Mouse (Mus musculus): ENCODE results near the gene Tekt5. TPM values are rescaled to one million over a fixed set of nuclear protein-coding genes. Genes with fewer than 3 reads are reported as not detected.

Tekt5 gene
- not detected for polyA plus RNA-seq (2017; shearing (Covaris generic))

DNA sequence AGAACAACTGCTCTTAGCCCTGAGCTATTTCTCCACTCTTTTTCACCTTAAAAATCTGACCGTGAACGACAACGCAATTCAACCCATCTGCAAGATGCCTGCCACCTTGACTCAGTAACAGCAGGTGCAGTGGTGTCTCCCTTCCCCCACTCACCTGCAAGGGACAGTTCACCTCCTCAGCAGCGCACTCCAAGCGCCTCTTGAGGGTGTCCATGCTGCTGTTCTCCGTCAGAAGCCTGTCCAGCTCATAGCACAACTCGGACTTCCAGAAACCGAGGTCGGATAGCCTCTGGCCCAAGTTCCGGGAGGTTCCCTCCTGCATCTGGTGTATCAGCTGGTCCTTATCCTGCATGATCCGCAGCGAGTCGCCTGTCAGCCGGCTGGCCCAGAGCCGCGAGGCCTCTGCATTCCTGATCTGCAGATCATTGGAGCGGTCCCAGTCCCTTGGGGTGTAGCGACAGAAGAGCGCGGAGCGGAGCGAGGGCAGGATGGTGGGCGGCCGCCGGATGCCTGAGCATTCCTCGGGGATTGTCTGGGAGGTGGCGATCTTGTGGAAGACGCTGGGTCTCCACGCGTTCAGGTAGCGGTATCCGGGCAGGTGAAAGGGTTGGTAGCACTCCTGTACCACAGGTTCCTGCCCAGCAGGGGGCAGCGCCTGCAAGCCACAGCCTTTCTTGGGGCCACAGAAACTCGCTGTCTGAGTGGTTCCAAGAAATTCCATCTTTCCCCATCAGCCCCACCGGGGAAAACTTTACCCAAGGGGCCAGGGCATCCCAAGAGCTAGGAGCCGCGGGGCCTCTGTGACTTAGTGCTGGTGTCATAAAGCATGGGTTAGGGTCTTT, at the start of gene Tekt5:
Tekt5 (minus strand) TSS at position 792 of the 842 bp plus-strand sequence.

GRCm38 (mm10) chr16:10411764-10412746, 16.8 kb upstream of the Tekt5 start, which contains the start of gene Nubp1:
Gene Nubp1 (plus strand): TSS chr16:10411948.

DNA sequence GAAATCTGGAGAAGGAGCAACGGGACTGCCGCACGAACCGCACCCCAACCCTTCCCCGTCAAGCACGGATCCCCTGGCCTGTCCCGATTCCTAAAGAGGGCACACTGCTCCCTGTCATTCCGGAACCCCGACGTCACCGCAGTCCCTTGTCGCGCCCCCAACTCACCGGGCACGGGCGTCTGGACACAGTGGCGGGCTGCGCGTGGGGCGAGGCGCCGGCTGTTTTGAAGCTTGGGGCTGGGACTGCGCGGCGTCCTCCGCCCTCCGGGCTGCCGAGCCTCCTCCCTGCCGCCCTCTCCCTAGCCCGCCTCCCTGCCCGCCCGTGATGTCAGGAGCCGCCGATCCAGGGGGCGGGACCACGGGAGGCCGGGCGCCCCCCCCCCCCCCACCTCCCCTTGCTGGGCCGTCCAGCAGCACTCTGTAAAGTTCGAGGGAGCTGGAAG, 81.6 kb downstream of the Tekt5 start, which contains the start of gene Emp2:
Emp2 (minus strand) TSS at position 323 of the 443 bp plus-strand sequence.

Other genes starting within 250 kb of the Tekt5 start
- gene Rpl39l, start 225.3 kb downstream of the Tekt5 start, polyA plus RNA-seq (2017; shearing (Covaris generic)): 1.2 TPM
- not detected for gene Atf7ip2, start 202.8 kb downstream of the Tekt5 start, polyA plus RNA-seq (2017; shearing (Covaris generic))
- gene Emp2, start 81.5 kb downstream of the Tekt5 start, polyA plus RNA-seq (2017; shearing (Covaris generic)): 0.07 TPM
- 37.9 TPM for gene Nubp1, start 16.5 kb upstream of the Tekt5 start, polyA plus RNA-seq (2017; shearing (Covaris generic))
- 1.3 TPM for gene Tvp23a, start 51.9 kb upstream of the Tekt5 start, polyA plus RNA-seq (2017; shearing (Covaris generic))
- gene Ciita, start 84.6 kb upstream of the Tekt5 start, polyA plus RNA-seq (2017; shearing (Covaris generic)): 1.1 TPM
- gene Dexi, start 147.6 kb upstream of the Tekt5 start, polyA plus RNA-seq (2017; shearing (Covaris generic)): 4.0 TPM
- gene Clec16a, start 149.8 kb upstream of the Tekt5 start, polyA plus RNA-seq (2017; shearing (Covaris generic)): 21.4 TPM

Measured in CD4-positive, CD25-positive, alpha-beta regulatory T cell, adult 9 weeks (primary cell).